Mouse (Mus musculus) gastrocnemius, adult 8-10 months (tissue): ENCODE measurements at regions not wholly inside any gene's neighbourhood (a gene's known extent, or its start where the extent isn't known, plus 50 kb on each side); places are given as distances from the start of the nearest gene placed in this dataset.

Experiments used
- DNase-seq, 2 experiments: peaks; one replicate each; pipeline ENCODE4 v3.0.0; 2022; ENCODE audit warnings: low spot score in 2 of 2

- no peak for DNase-seq
These were observed 114.3 kb upstream of the Ado start for GRCm38 (mm10) chr10:67663028-67663427.

- DNase-seq: no peak
These were observed 112.9 kb upstream of the Ado start for GRCm38 (mm10) chr10:67661666-67662065.

GRCm38 (mm10) chr10:67658005-67658545 is 109.3 kb upstream of the Ado start:
- no peak for DNase-seq

- no peak for DNase-seq
These were observed 108.5 kb upstream of the Ado start for GRCm38 (mm10) chr10:67657305-67657704.

- DNase-seq: no peak
These were observed 105.8 kb upstream of the Ado start for GRCm38 (mm10) chr10:67654518-67654917.

GRCm38 (mm10) chr10:67652300-67652699 is 103.5 kb upstream of the Ado start:
- DNase-seq: no peak

GRCm38 (mm10) chr10:67651386-67651785 is 102.6 kb upstream of the Ado start:
- DNase-seq: no peak

- DNase-seq: peak; percentile 18 to 29
These were observed 99.3 kb upstream of the Ado start for GRCm38 (mm10) chr10:67647777-67648727.

GRCm38 (mm10) chr10:67646659-67647559 is 98.2 kb upstream of the Ado start:
- DNase-seq: no peak

- DNase-seq: no peak
These were observed 97.1 kb upstream of the Ado start for GRCm38 (mm10) chr10:67645821-67646220.

- no peak for DNase-seq
These were observed 95.5 kb upstream of the Ado start for GRCm38 (mm10) chr10:67644280-67644679.

- DNase-seq: no peak
These were observed 94.9 kb upstream of the Ado start for GRCm38 (mm10) chr10:67643685-67644084.

GRCm38 (mm10) chr10:67637339-67637738 is 88.6 kb upstream of the Ado start:
- no peak for DNase-seq

GRCm38 (mm10) chr10:67636569-67636968 is 87.8 kb upstream of the Ado start:
- DNase-seq: no peak

- DNase-seq: no peak
These were observed 86.0 kb upstream of the Ado start for GRCm38 (mm10) chr10:67634795-67635194.

GRCm38 (mm10) chr10:67633063-67633462 is 84.3 kb upstream of the Ado start:
- no peak for DNase-seq

- DNase-seq: no peak
These were observed 74.6 kb upstream of the Ado start for GRCm38 (mm10) chr10:67623338-67623737.

- no peak for DNase-seq
These were observed 71.3 kb upstream of the Ado start for GRCm38 (mm10) chr10:67620018-67620417.

- no peak for DNase-seq
These were observed 69.4 kb upstream of the Ado start for GRCm38 (mm10) chr10:67618112-67618511.

- DNase-seq: no peak
These were observed 66.3 kb upstream of the Ado start for GRCm38 (mm10) chr10:67615016-67615415.

- no peak for DNase-seq
These were observed 61.9 kb upstream of the Ado start for GRCm38 (mm10) chr10:67610689-67611088.

- no peak for DNase-seq
These were observed 59.3 kb upstream of the Ado start for GRCm38 (mm10) chr10:67608033-67608432.
